Mouse (Mus musculus) mesoderm, embryonic 11.5 days (tissue): ENCODE results near the gene Lrrc4.

ENCODE experiments used
- DNase-seq: peaks from one replicate; pipeline ENCODE4 v3.0.0-alpha.2; 2012; ENCODE audit warnings: low read depth, low spot score

The Lrrc4 gene

DNA sequence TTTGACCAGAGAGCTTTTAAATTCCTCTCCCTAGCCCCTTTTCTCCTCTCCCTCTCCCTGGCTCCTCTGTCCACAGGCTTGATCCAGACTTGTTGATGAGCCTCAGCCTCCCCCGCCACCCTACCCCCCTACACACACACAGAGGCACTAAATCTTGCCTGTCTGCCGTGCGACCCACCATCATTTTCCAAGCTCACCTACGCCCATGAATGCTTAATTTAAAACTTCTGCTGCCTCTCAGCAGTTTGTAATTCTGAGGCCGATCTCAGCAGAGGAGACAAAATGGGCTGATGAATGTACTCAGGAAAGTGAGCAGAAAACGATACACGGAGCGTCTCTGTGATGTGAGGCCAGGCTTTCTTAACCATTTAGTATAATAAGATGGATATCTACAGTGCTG lies 23.1 kb upstream of the Lrrc4 start:
- peak; percentile 63 for DNase-seq

- DNase-seq = no peak
Measured at GRCm38 (mm10) chr6:28853654-28854053, 22.1 kb upstream of the Lrrc4 start.

DNA sequence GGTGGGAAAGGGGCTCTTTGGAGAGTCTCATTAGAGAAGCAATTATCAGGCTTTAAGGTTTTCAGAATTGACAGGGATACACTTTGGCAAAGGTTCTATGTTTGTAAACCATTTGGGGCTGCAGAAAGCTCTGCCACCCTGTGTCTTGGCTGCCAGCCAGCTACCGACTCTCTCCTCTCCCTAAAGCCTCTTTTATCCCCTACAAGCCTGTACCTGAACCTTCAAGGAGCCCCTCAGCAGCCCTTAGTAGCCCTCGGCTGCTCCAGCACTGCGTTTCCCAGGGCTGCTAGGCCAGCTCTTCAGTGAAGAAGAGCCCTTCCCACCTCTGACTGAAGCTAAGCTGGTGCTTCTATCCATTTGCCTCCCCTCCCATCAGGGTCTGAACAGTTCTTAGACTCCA lies 21.6 kb upstream of the Lrrc4 start:
- no peak for DNase-seq

GRCm38 (mm10) chr6:28852342-28852741 lies 20.8 kb upstream of the Lrrc4 start:
- no peak for DNase-seq

DNA sequence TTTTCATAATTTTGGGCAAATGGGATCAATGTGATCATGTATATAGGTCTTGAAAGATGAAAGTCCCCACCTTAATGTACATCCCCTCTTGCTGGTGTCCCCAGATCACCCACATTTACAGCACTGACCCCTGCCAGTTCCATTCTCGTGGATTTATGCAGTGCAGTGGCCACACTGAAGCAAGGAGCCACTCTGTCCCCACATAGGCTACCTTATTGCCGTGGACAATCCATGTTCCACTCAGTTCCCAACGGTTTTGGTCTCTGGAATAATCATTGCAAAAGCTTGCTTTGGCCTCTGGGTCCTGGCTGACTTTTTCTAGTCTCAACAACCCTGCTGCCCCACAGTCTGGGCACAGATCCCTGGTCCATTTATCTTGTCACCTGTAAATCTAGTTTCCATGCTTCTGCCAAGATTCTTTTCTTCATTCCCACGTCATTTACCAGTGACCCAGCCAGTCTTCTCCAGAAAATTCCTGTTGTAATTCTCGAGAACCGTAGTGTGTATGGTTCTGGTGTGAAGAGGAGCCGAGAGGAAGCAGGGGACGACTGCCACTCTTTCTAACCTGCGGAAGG lies 18.9 kb upstream of the Lrrc4 start:
- no peak for DNase-seq

- DNase-seq = no peak
Measured at GRCm38 (mm10) chr6:28849317-28849716, 17.8 kb upstream of the Lrrc4 start.

DNA sequence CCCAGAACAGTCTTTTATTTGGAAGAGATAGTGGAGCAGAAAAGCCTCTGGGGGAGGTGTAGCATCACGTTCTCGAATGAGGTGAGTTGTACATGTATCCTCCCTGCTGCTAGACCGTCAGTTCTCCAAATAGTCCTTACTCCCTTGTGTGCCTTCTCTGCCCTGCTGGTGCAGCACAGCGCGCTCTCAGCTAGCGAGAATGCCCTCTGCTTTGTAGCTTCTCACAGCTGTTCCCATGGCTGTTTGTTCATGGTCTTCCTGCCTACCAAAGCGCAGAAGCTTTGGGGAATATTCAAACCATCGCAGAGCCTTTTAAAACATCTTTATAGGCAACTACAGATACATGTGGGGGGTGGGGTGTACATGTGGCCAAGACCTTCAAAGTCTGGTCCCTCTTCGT lies 17.3 kb upstream of the Lrrc4 start:
- no peak for DNase-seq

GRCm38 (mm10) chr6:28848285-28848794 lies 16.8 kb upstream of the Lrrc4 start:
- DNase-seq = no peak

DNA sequence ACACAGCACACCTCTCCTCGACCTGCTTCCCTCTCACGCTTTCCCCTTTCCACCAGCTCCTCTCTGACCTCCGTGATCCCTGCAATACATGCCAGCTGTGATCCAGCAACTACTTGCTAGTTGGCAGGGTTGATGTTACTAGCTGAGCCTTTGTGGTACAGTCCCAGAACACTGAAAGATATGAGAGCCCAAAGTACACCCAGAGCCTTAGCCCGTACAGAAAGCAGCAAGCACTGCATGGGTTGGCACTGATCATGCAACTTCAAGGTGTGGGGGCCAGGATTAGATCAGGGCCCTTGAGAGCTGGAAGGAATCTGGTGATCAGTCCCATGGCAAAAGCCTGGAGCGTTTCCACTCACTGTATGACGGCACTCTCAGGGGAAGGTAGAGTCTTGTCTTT lies 16.1 kb upstream of the Lrrc4 start:
- DNase-seq = no peak

GRCm38 (mm10) chr6:28845610-28846009 lies 14.1 kb upstream of the Lrrc4 start:
- DNase-seq = no peak

DNA sequence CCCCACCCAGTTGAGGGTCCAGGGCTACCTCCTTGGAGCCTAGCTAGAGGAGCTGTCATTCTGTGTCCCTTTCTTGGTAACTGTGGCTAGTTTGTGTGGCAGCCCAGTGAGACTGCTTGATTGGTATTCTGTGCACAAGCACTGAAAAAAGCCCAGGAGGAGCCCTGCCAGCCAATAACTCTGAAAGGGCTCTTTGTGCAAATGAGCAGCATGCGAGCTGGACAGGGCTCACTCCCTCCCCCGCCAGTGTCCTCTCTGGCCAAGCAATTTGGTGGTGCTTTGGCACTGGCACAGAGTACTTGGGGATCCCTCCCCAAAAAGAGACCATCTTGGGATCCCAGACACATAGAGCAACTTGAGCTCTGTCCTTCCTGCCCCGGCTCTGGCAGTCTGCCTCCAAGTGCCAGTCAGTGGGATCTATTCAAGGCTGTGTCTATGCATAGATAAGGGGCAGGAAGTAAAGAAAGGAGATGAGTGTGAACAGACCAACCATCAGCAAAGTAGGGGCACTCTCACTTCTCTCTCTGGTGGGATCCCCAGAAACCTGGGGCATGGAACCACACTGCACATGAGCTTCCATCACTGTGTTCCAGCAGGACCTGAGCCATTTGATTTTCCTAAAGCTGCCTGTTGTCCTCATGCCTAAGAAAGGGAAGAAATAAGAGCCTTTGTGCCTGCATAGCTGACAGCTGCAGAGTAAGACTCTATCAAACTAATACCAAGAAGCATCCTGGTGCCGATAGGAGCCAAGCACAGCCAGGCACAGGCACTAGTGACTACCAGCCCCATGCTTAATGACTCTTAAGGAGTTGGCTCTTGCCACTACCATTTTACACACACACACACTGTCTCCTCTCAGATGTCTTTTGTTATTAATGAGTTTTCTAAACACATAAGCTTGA lies 11.1 kb upstream of the Lrrc4 start:
- peak; percentile 48 for DNase-seq

DNA sequence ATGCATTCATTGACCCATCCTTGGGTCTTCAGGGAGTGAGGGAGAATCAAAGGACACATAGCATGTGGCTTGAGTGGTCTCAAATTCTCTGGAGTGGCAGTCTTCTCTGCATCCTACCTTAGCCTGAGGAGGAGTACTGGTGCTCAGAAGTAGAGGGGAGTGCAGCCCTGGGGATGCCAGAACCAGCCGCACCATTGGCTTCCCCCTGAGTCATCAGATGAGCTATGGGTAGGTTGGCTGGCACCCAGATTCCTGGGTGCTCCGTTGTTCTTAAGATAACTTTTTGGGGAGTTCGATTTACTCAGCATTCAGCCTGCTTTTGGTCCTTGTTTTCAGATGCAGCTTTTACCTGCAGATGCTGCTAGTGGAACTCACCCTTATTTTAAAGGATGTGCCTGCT lies 10.0 kb upstream of the Lrrc4 start:
- DNase-seq = no peak

GRCm38 (mm10) chr6:28836600-28836999 lies 5.1 kb upstream of the Lrrc4 start:
- DNase-seq = no peak

- DNase-seq = no peak
Measured at GRCm38 (mm10) chr6:28834046-28834445, 2.5 kb upstream of the Lrrc4 start.

DNA sequence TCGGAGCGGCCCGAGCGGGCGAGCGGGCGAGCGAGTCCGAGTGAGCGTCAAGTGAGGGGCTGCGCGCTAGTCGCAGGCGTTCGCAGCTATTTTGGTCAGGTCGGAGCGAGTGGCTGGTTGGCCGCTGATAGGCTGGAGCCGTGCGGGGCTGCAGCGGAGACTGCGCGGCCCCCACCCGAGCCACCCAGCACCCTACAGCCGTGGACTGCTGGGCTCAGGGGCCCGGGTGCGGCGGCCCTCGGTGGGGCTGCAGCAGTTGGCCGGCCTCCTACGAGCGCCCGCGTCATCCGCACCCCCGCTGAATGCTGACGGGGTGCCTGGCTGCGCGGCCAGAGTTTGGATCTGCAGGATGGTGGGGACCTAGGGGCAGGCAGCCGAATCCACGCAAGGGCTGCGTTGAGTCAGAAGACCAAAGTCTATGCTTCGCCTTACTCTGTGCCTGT lies 1.9 kb upstream of the Lrrc4 start:
- peak; percentile 47 for DNase-seq

- peak; percentile 66 for DNase-seq
Measured at GRCm38 (mm10) chr6:28832751-28833291, 1.3 kb upstream of the Lrrc4 start.

DNA sequence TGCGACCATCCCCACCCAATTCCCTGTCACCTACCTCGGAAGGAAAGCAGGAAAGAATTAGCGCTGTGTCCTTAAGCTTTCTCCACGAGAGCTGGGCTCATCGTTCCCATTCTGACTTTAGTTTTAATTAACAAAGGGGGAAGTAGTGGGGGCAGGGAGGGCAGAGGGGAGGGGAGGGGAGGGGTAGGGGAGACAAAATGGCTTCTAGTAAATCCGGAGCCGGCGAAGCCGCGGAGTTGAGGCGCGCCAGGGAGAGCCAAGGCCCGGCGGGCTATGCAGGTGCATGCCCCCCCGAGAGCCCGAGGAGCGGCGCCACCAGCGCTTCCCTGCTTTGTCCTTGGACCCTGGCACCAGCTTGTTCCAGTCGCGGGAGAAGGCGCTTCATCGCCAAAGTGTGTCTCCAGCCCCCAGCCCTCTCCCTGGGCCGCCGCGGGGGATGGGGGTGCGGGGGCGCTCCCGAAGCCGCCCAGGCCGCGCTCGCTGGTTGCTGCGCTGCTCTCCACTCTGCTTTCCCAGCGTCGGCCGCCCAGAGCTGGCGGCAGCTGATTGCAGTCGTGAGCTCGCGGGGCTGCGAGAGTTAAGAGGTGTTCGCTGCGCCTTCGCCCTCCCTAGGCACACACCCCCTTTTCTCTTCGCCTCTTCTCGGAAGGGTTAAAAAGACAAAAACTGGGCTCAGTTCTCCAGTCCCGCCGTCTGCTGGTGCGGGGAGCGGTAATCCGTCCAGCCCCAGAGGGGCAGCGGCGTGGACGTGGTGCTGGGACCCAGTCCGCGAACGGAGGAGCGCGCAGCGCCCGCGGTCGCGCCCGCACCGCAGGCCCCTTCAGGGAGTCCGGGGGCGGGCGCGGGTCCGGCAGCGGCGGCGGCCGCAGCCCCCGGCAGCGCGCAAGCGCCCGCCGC lies 555 bp upstream of the Lrrc4 start:
- peak; percentile 57 for DNase-seq

DNA sequence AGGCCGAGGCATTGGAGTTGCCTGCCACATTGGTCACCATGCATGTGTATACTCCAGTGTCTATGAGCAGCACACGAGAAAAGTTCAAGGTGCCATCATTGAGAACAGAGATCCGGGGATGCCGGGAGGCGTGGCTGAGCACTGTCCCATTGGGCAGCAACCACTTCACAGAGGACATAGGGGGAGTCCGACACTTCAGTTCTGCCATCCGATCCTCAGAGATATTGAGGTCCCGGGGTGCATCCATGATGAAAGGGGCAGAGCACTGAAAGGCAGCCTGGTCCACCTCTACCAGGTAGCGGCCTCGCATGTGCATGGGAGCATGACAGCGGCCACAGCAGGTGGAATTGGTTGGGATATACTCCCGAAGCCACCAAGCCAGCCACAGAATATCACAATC lies 1.2 kb downstream of the Lrrc4 start:
- DNase-seq = no peak

DNA sequence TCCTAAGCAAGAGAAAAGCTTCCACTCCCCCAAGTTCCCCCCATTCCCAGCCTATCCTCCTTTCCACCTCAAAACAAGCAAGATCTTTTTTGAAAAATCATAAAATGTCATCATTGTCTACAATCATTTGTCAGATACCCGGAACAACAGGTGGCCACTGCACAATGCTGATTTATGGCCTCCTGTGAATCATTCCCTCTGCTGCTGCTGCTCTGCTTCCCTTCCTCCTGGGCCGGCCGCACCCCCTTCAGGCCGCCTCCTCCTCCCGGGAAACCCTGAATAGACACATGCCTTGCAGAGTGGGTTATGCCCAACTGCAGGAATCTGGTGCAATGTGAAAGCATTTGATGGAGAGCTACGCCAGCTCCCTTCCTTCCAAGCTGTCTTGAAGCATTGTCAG lies 3.0 kb downstream of the Lrrc4 start:
- DNase-seq = peak; percentile 53

GRCm38 (mm10) chr6:28827565-28827964 lies 4.0 kb downstream of the Lrrc4 start:
- DNase-seq = no peak

DNA sequence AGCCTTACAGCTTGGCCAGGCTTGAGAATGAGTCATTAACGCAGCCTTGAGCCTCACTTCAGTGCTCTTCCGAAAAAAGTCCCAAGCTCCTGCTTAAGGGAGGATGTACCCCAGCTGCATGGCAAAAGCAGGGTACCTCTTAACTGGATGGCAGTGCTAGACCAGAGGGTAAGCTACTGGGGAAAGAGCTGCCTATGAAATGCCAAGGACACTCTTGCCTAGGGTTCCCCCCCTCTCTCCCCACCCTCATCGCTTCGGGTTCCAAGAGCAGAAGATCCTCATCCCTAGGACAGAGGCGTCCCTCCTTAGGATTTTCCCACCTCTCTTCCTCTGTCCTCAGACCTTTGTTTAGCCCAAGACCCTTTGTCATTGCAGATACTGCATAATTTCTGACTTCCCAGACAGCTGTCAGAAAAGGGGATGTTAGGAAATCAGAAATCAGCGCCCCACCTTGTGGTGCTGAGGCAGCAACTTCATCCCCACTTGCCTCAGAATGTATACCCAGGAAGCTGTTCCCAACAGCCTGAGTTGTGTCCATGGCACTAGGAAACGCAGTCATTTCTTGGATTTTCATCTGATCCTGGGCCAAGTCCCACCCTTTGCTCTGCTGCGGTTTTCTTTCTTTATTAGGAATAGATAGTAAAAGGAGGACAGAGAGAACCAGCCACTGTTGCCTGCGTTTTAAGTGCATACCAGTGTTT lies 4.7 kb downstream of the Lrrc4 start:
- DNase-seq = no peak
